28 mouse cellular contexts compared by ENCODE assay signal in genomic region chr16:9786261-9786660, GRCm38 (mm10).
"Had no signal": no experiment of that assay in that cellular context is flagged by ENCODE, and none has a peak within 500 bp of the region (broad histone marks: within the 10 kb centered on the region; RNA-seq: fewer than 3 reads in every experiment).

No protein-coding gene starts in this region.

- ATAC-seq: hindbrain, embryonic 16.5 days; inflammation-experienced regulatory T-cells, adult 6 months; intestine, embryonic 15.5 days; intestine, postnatal 0 days; liver, postnatal 0 days had no signal

- H3K36me3 ChIP-seq: heart, embryonic 13.5 days; heart, embryonic 15.5 days; hindbrain, embryonic 10.5 days; hindbrain, embryonic 12.5 days; intestine, embryonic 15.5 days; limb, embryonic 10.5 days; limb, embryonic 12.5 days; liver, embryonic 13.5 days; liver, embryonic 15.5 days had no signal

- H3K4me1 ChIP-seq: heart, embryonic 13.5 days; heart, embryonic 15.5 days; hindbrain, embryonic 10.5 days; hindbrain, embryonic 12.5 days; intestine, embryonic 15.5 days; limb, embryonic 10.5 days; limb, embryonic 12.5 days; liver, embryonic 13.5 days; liver, embryonic 15.5 days had no signal

- DNase-seq: gastrocnemius, adult 2 months; gastrocnemius, postnatal 10 days; gastrocnemius, postnatal 25 days; heart, adult 2 months; heart, postnatal 4 days; kidney, adult 18-20 months; kidney, adult 8-10 months; kidney, postnatal 10 days; kidney, postnatal 25 days; kidney, postnatal 4 days; liver; liver, embryonic 13.5 days; liver, postnatal 0 days had no signal

- H3K9me3 ChIP-seq: heart, embryonic 13.5 days; heart, embryonic 15.5 days; hindbrain, embryonic 10.5 days; hindbrain, embryonic 12.5 days; intestine, embryonic 15.5 days; limb, embryonic 10.5 days; limb, embryonic 12.5 days; liver, embryonic 13.5 days; liver, embryonic 15.5 days had no signal

- H3K9ac ChIP-seq: heart, embryonic 13.5 days; heart, embryonic 15.5 days; hindbrain, embryonic 12.5 days; hindbrain, embryonic 14.5 days; intestine, embryonic 15.5 days; limb, embryonic 12.5 days; liver, embryonic 13.5 days; liver, embryonic 15.5 days; liver, postnatal 0 days had no signal

- H3K27me3 ChIP-seq: heart, embryonic 13.5 days; heart, embryonic 15.5 days; hindbrain, embryonic 12.5 days; intestine, embryonic 15.5 days; limb, embryonic 12.5 days; liver, embryonic 13.5 days; liver, embryonic 15.5 days had no signal

- H3K27ac ChIP-seq: gastrocnemius, adult 2 months; heart, adult 2 months; heart, embryonic 13.5 days; heart, embryonic 15.5 days; hindbrain, embryonic 10.5 days; hindbrain, embryonic 12.5 days; hindbrain, embryonic 14.5 days; intestine, embryonic 15.5 days; left cerebral cortex, adult 2 months; limb, embryonic 10.5 days; limb, embryonic 12.5 days; liver, embryonic 13.5 days; liver, embryonic 15.5 days had no signal

- H3K4me3 ChIP-seq: gastrocnemius, adult 2 months; heart, adult 2 months; heart, embryonic 13.5 days; heart, embryonic 15.5 days; hindbrain, embryonic 10.5 days; hindbrain, embryonic 12.5 days; intestine, embryonic 15.5 days; left cerebral cortex, adult 2 months; limb, embryonic 10.5 days; limb, embryonic 12.5 days; liver, embryonic 13.5 days; liver, embryonic 15.5 days had no signal

- H3K4me2 ChIP-seq: heart, embryonic 11.5 days; heart, embryonic 13.5 days; heart, embryonic 15.5 days; hindbrain, embryonic 12.5 days; hindbrain, embryonic 14.5 days; intestine, embryonic 15.5 days; limb, embryonic 12.5 days; liver, embryonic 11.5 days; liver, embryonic 13.5 days; liver, embryonic 15.5 days had no signal
